15 mouse cellular contexts compared by ENCODE assay signal in genomic region chr8:123788416-123789170, GRCm38 (mm10). TPM values are rescaled to one million over a fixed set of nuclear protein-coding genes. Genes with fewer than 3 reads are reported as not detected.
DNase-seq lines count a peak whose midpoint lies in the region; TF ChIP-seq lines count a peak whose summit lies in the region.
"Had no signal": no experiment of that assay in that cellular context is flagged by ENCODE, and none has a peak within 500 bp of the region (broad histone marks: within the 10 kb centered on the region; RNA-seq: fewer than 3 reads in every experiment).

No protein-coding gene starts in this region.

- no peak for TF ChIP-seq CTCF in heart, adult 2 months (IDR thresholded peaks at IDR 0.05)

- H3K4me3 ChIP-seq in heart, adult 2 months = no peak overlapping the region
- H3K4me3 ChIP-seq: forebrain, embryonic 10.5 days; gastrocnemius, adult 2 months; hindbrain, embryonic 10.5 days had no signal

- H3K9ac ChIP-seq in heart, adult 2 months (ENCODE audit: low read depth, low read length) = no peak overlapping the region

- intact Hi-C loops in heart, adult 2 months (cut with DNase I) = no loop called here

- H3K4me1 ChIP-seq in heart, adult 2 months (ENCODE audit: control insufficient read depth, insufficient read depth, low read length) = peaks cover 4% of the 10 kb centered on the region

- H3K27ac ChIP-seq in heart, adult 2 months = no peak overlapping the region
- H3K27ac ChIP-seq: forebrain, embryonic 10.5 days; gastrocnemius, adult 2 months; heart, embryonic 10.5 days had no signal

- TF ChIP-seq EP300 in heart, adult 2 months (IDR thresholded peaks at IDR 0.05; ENCODE audit: insufficient read depth, low read depth, low read length) = no peak

- DNase-seq in kidney, adult 11 months = peak; percentile 17
- no peak for DNase-seq in kidney, postnatal 25 days
- peak; percentile 37 for DNase-seq in A20 (ENCODE audit: low read depth, low spot score)
- peak; percentile 58 for DNase-seq in adrenal gland, postnatal 14 days
- peak; percentile 96 for DNase-seq in cerebellum, adult 9-11 months
- DNase-seq in right cerebral cortex, postnatal 10 days (ENCODE audit: low spot score in 2 of 2) = no peak
- no peak for DNase-seq in heart, adult 2 months
- DNase-seq: gastrocnemius, adult 2 months; layer of hippocampus, adult 9-11 months; thymus, postnatal 4 days had no signal

- WGBS in heart, adult 2 months = 59% methylated on average over 14 of the region's 14 CpGs

- no peaks in the 10 kb centered on the region for H3K36me3 ChIP-seq in heart, adult 2 months (ENCODE audit: control insufficient read depth, insufficient read depth, low read length)
- H3K36me3 ChIP-seq: forebrain, embryonic 10.5 days; heart, embryonic 10.5 days; hindbrain, embryonic 10.5 days had no signal

- no peaks in the 10 kb centered on the region for H3K79me2 ChIP-seq in heart, adult 2 months (replicated peaks; ENCODE audit: control insufficient read depth, insufficient read depth, low read length)

- no peaks in the 10 kb centered on the region for H3K27me3 ChIP-seq in heart, adult 2 months (ENCODE audit: control insufficient read depth, insufficient read depth, low read length)
- H3K27me3 ChIP-seq: CH12.LX, Patski had no signal

- no peak for TF ChIP-seq POLR2A in heart, adult 2 months (IDR thresholded peaks at IDR 0.05; ENCODE audit: insufficient read depth, low read depth, low read length)

RNA-seq across cellular contexts. Expression of gene Rab4a, which starts 17.2 kb away (rescaled TPM):
- total RNA-seq in adrenal gland, postnatal 14 days (2021) = 18.9 and 20.0 TPM in 2 replicates
- total RNA-seq in heart, adult 2 months (2021) = 1 to 10 TPM; 7.7 to 8.4 TPM
- polyA plus RNA-seq in heart, adult 2 months (2012; rRNA removed) = 10.6 and 12.7 TPM in 2 replicates
- total RNA-seq: CH12.LX had no signal

Comparison
In these comparisons a context has a peak if more than half of its experiments do, and no peak if none do; other contexts are left out.
1. DNase-seq: peak in kidney, adult 11 months (single experiment), A20 (single experiment), adrenal gland, postnatal 14 days (single experiment) and cerebellum, adult 9-11 months (single experiment); none in kidney, postnatal 25 days (0 of 2), right cerebral cortex, postnatal 10 days (0 of 2) and heart, adult 2 months (0 of 2).